In genomic region chr11:107027431-107028274, GRCm38 (mm10) we compare ENCODE assay signal across 8 mouse cellular contexts. TPM values are rescaled to one million over a fixed set of nuclear protein-coding genes. Genes with fewer than 3 reads are reported as not detected.
DNase-seq lines count a peak whose midpoint lies in the region; ATAC-seq lines count a peak whose summit lies in the region.

No protein-coding gene starts in this region.

- H3K27ac ChIP-seq in forebrain, embryonic 15.5 days (replicated peaks) = peak overlapping the region; percentile 93
- H3K27ac ChIP-seq in lung, embryonic 16.5 days (ENCODE audit: low read length) = peak overlapping the region; percentile 92

- peak overlapping the region; percentile 80 for H3K4me3 ChIP-seq in forebrain, embryonic 15.5 days
- peak overlapping the region; percentile 67 for H3K4me3 ChIP-seq in lung, embryonic 16.5 days (ENCODE audit: low read length)

- H3K4me2 ChIP-seq in forebrain, embryonic 15.5 days (replicated peaks) = peak overlapping the region; percentile 89
- peak overlapping the region; percentile 82 for H3K4me2 ChIP-seq in lung, embryonic 16.5 days (ENCODE audit: low read depth, low read length)

- H3K27me3 ChIP-seq in forebrain, embryonic 15.5 days = no peaks in the 10 kb centered on the region
- no peaks in the 10 kb centered on the region for H3K27me3 ChIP-seq in lung, embryonic 16.5 days (ENCODE audit: control insufficient read depth, insufficient read depth, low read depth, low read length)

- H3K4me1 ChIP-seq in forebrain, embryonic 15.5 days = peaks cover 35% of the 10 kb centered on the region
- peaks cover 19% of the 10 kb centered on the region for H3K4me1 ChIP-seq in lung, embryonic 16.5 days (replicated peaks; ENCODE audit: control insufficient read depth, insufficient read depth, low read length)

- intact Hi-C loops in heart, postnatal 25 days (cut with DNase I) = no loop called here

- under 1% methylated on average over 107 of the region's 107 CpGs for WGBS in forebrain, embryonic 15.5 days
- under 1% methylated on average over 76 of the region's 107 CpGs for WGBS in lung, embryonic 16.5 days

- H3K9me3 ChIP-seq in forebrain, embryonic 15.5 days = no peaks in the 10 kb centered on the region
- no peaks in the 10 kb centered on the region for H3K9me3 ChIP-seq in lung, embryonic 16.5 days (ENCODE audit: control insufficient read depth, low read length)

- peak overlapping the region; percentile 70 for H3K9ac ChIP-seq in forebrain, embryonic 15.5 days (replicated peaks)
- peak overlapping the region; percentile 83 for H3K9ac ChIP-seq in lung, embryonic 16.5 days (ENCODE audit: low read length)

- peak; percentile 95 for ATAC-seq in forebrain, embryonic 15.5 days (replicated peaks)
- ATAC-seq in lung, embryonic 16.5 days (ENCODE audit: low read depth) = peak; percentile 88

- DNase-seq in MN1 (ENCODE audit: low spot score) = peak; percentile 89
- DNase-seq in cerebellum, adult 11-12 months = peak; percentile 92
- DNase-seq in heart, postnatal 25 days (ENCODE audit: low spot score) = peak; percentile 86
- DNase-seq in layer of hippocampus, adult 8-10 months (ENCODE audit: low spot score in 2 of 2) = peak; percentile 69 to 82
- peak; percentile 91 for DNase-seq in ovary, postnatal 36 days (ENCODE audit: low spot score)
- peak; percentile 94 for DNase-seq in thymus, postnatal 14 days

- H3K36me3 ChIP-seq in forebrain, embryonic 15.5 days = no peaks in the 10 kb centered on the region
- H3K36me3 ChIP-seq in lung, embryonic 16.5 days (ENCODE audit: control insufficient read depth, insufficient read depth, low read length) = no peaks in the 10 kb centered on the region

RNA-seq across cellular contexts. Expression of gene 1810010H24Rik, which starts 2.2 kb away (rescaled TPM):
- 4.0 and 5.7 TPM in 2 replicates for polyA plus RNA-seq in forebrain, embryonic 15.5 days (2015; fragmentation: Nextera tagmentation; extraction: Ambion mirVana)
- total RNA-seq in heart, postnatal 25 days (2021) = 1 to 10 TPM; 2.3 TPM
- 1 to 10 TPM; 2.0 to 4.8 (median 4.7) TPM for total RNA-seq in layer of hippocampus, adult 8-10 months (2022)
- polyA plus RNA-seq in lung, embryonic 16.5 days (2015; fragmentation: Nextera tagmentation; extraction: Ambion mirVana) = 4.4 and 5.1 TPM in 2 replicates

RNA-seq across cellular contexts. Expression of gene Kpna2, which starts 28.3 kb away (rescaled TPM):
- 262 and 282 TPM in 2 replicates for polyA plus RNA-seq in forebrain, embryonic 15.5 days (2015; fragmentation: Nextera tagmentation; extraction: Ambion mirVana)
- total RNA-seq in heart, postnatal 25 days (2021) = 10 to 100 TPM; 69.0 to 75.5 TPM
- total RNA-seq in layer of hippocampus, adult 8-10 months (2022) = 10 to 100 TPM; 17.5 to 23.7 (median 21.7) TPM
- polyA plus RNA-seq in lung, embryonic 16.5 days (2015; fragmentation: Nextera tagmentation; extraction: Ambion mirVana) = 437 and 492 TPM in 2 replicates

Comparison
In these comparisons a context has a peak if more than half of its experiments do, and no peak if none do; other contexts are left out.
1. Peak in every context shown above with its lines: DNase-seq, ATAC-seq, H3K4me3 ChIP-seq and H3K27ac ChIP-seq.